Mouse (Mus musculus) hindbrain, postnatal 0 days (tissue): ENCODE measurements around the gene Kcnn4. TPM values are rescaled to one million over a fixed set of nuclear protein-coding genes. Genes with fewer than 3 reads are reported as not detected.

Experiments used
- ATAC-seq: fragments of 200-750 bp; cut with Nextera tagmentation; 2 replicates; pipeline ENCODE4 v1.8.0; 2017; ENCODE audit warnings: mild to moderate bottlenecking, moderate TSS enrichment, moderate library complexity
- DNase-seq: peaks from one replicate; pipeline ENCODE4 v3.0.0-alpha.2; 2015; ENCODE audit warnings: low spot score
- H3K27ac ChIP-seq: fragments of 300-500 bp; sonication (generic); 2 replicates; pipeline ENCODE4 v1.5.1; 2014; ENCODE audit warnings: mild to moderate bottlenecking
- H3K27me3 ChIP-seq: fragments of 300-500 bp; sonication (generic); 2 replicates; pipeline ENCODE4 v1.6.1; 2014; ENCODE audit warnings: low read length, mixed read lengths; ENCODE audit not compliant: insufficient read depth
- H3K36me3 ChIP-seq: fragments of 300-500 bp; sonication (generic); 2 replicates; pipeline ENCODE4 v1.6.1; 2014; ENCODE audit warnings: low read length, mixed read lengths; ENCODE audit not compliant: insufficient read depth
- H3K4me1 ChIP-seq: fragments of 300-500 bp; sonication (generic); 2 replicates; pipeline ENCODE4 v1.6.1; 2014; ENCODE audit warnings: antibody characterized with exemption, low read length, mixed read lengths; ENCODE audit not compliant: insufficient read depth
- H3K4me2 ChIP-seq: fragments of 300-500 bp; sonication (generic); 2 replicates; pipeline ENCODE4 v1.6.1; 2014; ENCODE audit warnings: low read depth, mild to moderate bottlenecking, low read length, moderate library complexity, mixed read lengths
- H3K4me3 ChIP-seq: fragments of 300-500 bp; sonication (generic); 2 replicates; pipeline ENCODE4 v1.5.1; 2014; ENCODE audit warnings: low read length
- H3K9ac ChIP-seq: fragments of 300-500 bp; sonication (generic); replicated peaks from 2 replicates; pipeline ENCODE4 v1.6.1; 2014; ENCODE audit warnings: mild to moderate bottlenecking, low read length, moderate library complexity, mixed read lengths
- H3K9me3 ChIP-seq: fragments of 300-500 bp; sonication (generic); 2 replicates; pipeline ENCODE4 v1.6.1; 2016; ENCODE audit warnings: low read length, mixed read lengths
- CTCF ChIP-seq: IDR thresholded peaks from 2 replicates; pipeline ENCODE4 v1.5.1; 2016; ENCODE audit warnings: antibody characterized with exemption, control low read depth, low read depth
- WGBS: fragments of 180-500 bp; shearing (Covaris S2); extraction: QIAGEN DNeasy Blood & Tissue Kit; methylation state at CpG from one replicate; pipeline ENCODE4 v1.1.7; 2014; 5-methylcytosine and 5-hydroxymethylcytosine counted together
- polyA plus RNA-seq: library from polyadenylated mRNA; unstranded; fragments of >200 nt; fragmentation: Nextera tagmentation; extraction: Ambion mirVana; gene quantifications from 2 replicates; pipeline ENCODE4 v1.2.1, GENCODE M21; 2015
- total RNA-seq: library from RNA; depleted of rRNA; stranded (reverse); fragments of >200 nt; gene quantifications from 2 replicates; pipeline ENCODE4 v1.2.3, GENCODE M21; 2014; rRNA removed

The Kcnn4 gene
- total RNA-seq (1.1 and 3.9 TPM in 2 replicates), polyA plus RNA-seq (1.2 and 1.9 TPM in 2 replicates)

DNA sequence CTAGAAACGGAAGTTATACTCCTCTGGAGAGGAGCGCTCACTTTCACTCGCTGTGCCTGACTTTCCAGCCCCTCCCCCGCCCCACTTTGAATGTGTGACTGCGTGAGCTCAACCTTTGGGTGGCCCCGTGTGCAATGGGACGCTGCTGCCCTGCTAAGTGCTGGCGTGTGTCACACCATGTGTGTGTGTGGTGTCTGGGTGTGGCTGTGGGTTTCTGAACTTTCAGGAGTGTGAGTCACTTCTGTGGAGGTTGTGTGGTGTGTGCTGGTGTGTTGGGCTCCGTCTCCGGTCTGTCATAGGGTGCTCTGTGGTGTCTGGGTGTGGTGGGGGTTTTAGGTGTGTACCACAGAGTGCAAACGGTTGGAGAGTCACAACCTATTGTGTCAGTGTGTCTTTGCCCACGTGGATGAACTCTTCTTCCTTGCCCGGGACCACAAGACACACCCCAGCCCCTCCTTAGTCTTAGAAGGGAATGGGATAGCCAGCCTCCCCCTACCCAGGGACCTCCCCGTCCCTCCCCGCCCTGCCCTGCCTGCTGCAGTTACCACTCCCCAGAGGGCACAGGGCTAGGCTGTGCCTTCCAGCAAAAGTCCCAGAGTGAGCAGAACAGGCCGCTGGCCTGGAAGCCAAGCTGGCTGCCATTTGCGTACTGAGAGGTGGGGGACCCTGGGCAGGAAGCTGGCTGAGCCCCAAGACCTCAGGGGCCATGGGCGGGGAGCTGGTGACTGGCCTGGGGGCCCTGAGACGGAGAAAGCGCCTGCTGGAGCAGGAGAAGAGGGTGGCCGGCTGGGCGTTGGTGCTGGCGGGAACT is at the start of gene Kcnn4:
Kcnn4 (plus strand) TSS at position 533 of the 811 bp plus-strand sequence.
- H3K4me2 ChIP-seq = no peak within 1 kb of the TSS
- H3K4me1 ChIP-seq = peaks cover 2% of the 10 kb centered on the region; the same call in 1 of the 2 replicates
- no peak for TF ChIP-seq CTCF
- no peaks in the 10 kb centered on the region for H3K27me3 ChIP-seq
- no peak within 1 kb of the TSS for H3K27ac ChIP-seq
- H3K9ac ChIP-seq = no peak within 1 kb of the TSS
- WGBS = 45% methylated on average over 23 of the region's 23 CpGs
- no peak for DNase-seq
- H3K4me3 ChIP-seq = no peak within 1 kb of the TSS
- no peak; the same call in 1 of the 2 replicates for ATAC-seq
- no peaks in the 10 kb centered on the region for H3K36me3 ChIP-seq
- no peaks in the 10 kb centered on the region for H3K9me3 ChIP-seq

DNA sequence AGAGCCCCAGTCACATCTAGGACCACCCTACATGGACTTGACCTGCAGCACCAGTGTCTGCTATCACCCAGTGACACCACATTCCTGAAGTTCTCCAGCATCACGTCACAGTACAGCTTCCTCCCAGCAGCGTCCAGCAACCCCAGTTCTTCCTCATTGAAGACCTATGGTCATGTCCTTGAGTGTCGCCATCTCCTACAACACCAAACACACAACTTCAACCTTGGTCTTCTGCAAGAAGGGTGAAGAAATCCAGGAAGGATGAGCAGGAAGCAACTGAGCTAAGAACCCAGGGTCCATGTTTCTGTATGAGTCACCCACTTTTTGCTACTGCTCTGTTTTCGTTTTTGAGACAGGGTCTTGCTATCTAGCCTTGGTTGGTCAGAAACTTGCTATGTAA is 47.5 kb upstream of the Kcnn4 start:
- no peak for ATAC-seq
- Histone ChIP-seq H3K4me3 (no peak overlapping the region), H3K9me3 (no peaks in the 10 kb centered on the region), H3K36me3 (no peaks in the 10 kb centered on the region), H3K27me3 (no peaks in the 10 kb centered on the region), H3K4me1 (no peaks in the 10 kb centered on the region), H3K4me2 (no peak overlapping the region), H3K27ac (no peak overlapping the region), H3K9ac (no peak overlapping the region)
- 77% methylated on average over 4 of the region's 4 CpGs for WGBS
- DNase-seq = no peak
- no peak for TF ChIP-seq CTCF

GRCm38 (mm10) chr7:24325197-24325596 is 44.9 kb upstream of the Kcnn4 start:
- Histone ChIP-seq H3K27ac (no peak overlapping the region), H3K9ac (no peak overlapping the region), H3K4me3 (no peak overlapping the region)

GRCm38 (mm10) chr7:24325675-24326128 is 44.4 kb upstream of the Kcnn4 start:
- TF ChIP-seq CTCF = no peak
- Histone ChIP-seq H3K4me2 (peak overlapping the region; percentile 59), H3K4me1 (no peaks in the 10 kb centered on the region), H3K27ac (no peak overlapping the region), H3K9ac (0 out of 2 replicates have a peak overlapping the region, but pooled peaks have one; percentile 2), H3K36me3 (no peaks in the 10 kb centered on the region), H3K27me3 (no peaks in the 10 kb centered on the region), H3K9me3 (no peaks in the 10 kb centered on the region), H3K4me3 (peak overlapping the region; percentile 21)
- ATAC-seq = peak; percentile 69
- peak; percentile 14 for DNase-seq
- WGBS = 5% methylated on average over 13 of the region's 13 CpGs

More at GRCm38 (mm10) chr7:24325197-24325596, 44.9 kb upstream of the Kcnn4 start:
- no peaks in the 10 kb centered on the region for H3K9me3 ChIP-seq
- no peaks in the 10 kb centered on the region for H3K4me1 ChIP-seq
- H3K36me3 ChIP-seq = no peaks in the 10 kb centered on the region
- H3K4me2 ChIP-seq = peak overlapping the region; percentile 59
- no peak for TF ChIP-seq CTCF
- H3K27me3 ChIP-seq = no peaks in the 10 kb centered on the region
- DNase-seq (peak; percentile 45), ATAC-seq (no peak)
- 58% methylated on average over 6 of the region's 6 CpGs for WGBS

DNA sequence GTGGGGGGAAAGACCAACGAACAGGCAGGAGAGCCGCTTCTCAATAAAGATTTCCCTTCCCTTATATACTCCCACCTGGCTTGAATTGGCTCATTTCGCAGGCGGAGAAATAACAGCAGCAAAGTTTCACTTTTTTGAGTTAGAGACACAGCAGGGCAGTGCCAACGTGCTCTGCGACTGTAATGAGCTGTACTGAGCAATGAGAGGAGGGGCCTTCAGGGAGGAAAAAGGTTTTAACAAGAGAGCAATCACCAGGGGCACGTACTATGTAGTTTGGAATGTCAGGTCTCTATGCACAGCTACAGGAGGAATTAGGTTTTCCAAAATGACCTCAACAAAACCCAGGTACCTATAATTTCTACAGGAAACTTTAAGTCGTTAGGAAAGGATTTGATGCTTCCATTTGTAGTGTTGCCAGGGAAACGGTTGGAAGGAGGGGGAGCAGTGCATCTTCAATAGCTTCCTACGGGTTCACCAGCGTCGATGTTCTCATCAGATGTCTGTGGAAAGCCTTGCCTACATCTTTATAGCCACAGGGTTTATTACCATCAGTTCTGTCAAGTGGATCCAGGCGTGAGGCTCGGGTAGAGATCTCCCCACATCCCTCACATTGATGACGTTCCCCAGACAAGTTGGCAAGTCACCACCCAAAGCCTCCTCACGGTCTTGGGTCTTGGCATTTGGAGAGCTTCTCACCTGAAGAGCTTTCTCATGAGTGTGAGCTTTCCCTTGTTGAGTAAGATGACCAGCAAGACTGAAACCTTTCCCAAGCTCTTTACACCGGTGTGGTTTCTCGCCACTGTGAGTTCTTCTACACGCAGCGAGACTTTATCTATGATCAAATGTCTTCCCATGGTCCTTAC is 43.6 kb upstream of the Kcnn4 start:
- ATAC-seq = peak; percentile 63; the same call in 1 of the 2 replicates
- Histone ChIP-seq H3K9me3 (no peaks in the 10 kb centered on the region), H3K36me3 (no peaks in the 10 kb centered on the region), H3K27ac (no peak overlapping the region), H3K4me3 (peak overlapping the region; percentile 21), H3K9ac (0 out of 2 replicates have a peak overlapping the region, but pooled peaks have one; percentile 2), H3K4me2 (peak overlapping the region; percentile 59), H3K27me3 (no peaks in the 10 kb centered on the region), H3K4me1 (no peaks in the 10 kb centered on the region)
- peak; percentile 42 for DNase-seq
- 30% methylated on average over 20 of the region's 20 CpGs for WGBS
- no peak for TF ChIP-seq CTCF

- Histone ChIP-seq H3K36me3 (no peaks in the 10 kb centered on the region), H3K27me3 (no peaks in the 10 kb centered on the region), H3K9me3 (no peaks in the 10 kb centered on the region), H3K4me1 (no peaks in the 10 kb centered on the region), H3K4me3 (no peak overlapping the region), H3K9ac (no peak overlapping the region), H3K4me2 (no peak overlapping the region), H3K27ac (no peak overlapping the region)
- no peak for TF ChIP-seq CTCF
- no peak for ATAC-seq
- WGBS = 91% methylated on average over 14 of the region's 14 CpGs
- no peak for DNase-seq
Measured at GRCm38 (mm10) chr7:24327281-24327975, 42.6 kb upstream of the Kcnn4 start.
